Mouse (Mus musculus): ENCODE measurements around the gene Cfap299.
"Not testable (repeated sequence)": the region's sequence is repeated elsewhere in the genome, so short reads cannot be mapped to it uniquely, and the experiment has no call there.

Gene Cfap299

GRCm38 (mm10) chr5:98523783-98524182, 194.7 kb downstream of the Cfap299 start:
- DNase-seq (ENCODE audit: low spot score) = no peak

- DNase-seq (ENCODE audit: low spot score) = no peak
These were observed 212.2 kb downstream of the Cfap299 start for GRCm38 (mm10) chr5:98541333-98541732.

GRCm38 (mm10) chr5:98550285-98550684, 221.2 kb downstream of the Cfap299 start:
- DNase-seq (ENCODE audit: low spot score) = no peak

GRCm38 (mm10) chr5:98550873-98551272, 221.8 kb downstream of the Cfap299 start:
- no peak for DNase-seq (ENCODE audit: low spot score)

- DNase-seq (ENCODE audit: low spot score) = no peak
These were observed 223.3 kb downstream of the Cfap299 start, which contains the start of gene Gm11111 for GRCm38 (mm10) chr5:98552395-98552794. Gm11111 (plus strand) TSS chr5:98552695.

- no peak for DNase-seq (ENCODE audit: low spot score)
These were observed 223.9 kb downstream of the Cfap299 start for GRCm38 (mm10) chr5:98552811-98553601.

GRCm38 (mm10) chr5:98561301-98561700, 232.2 kb downstream of the Cfap299 start:
- no peak for DNase-seq (ENCODE audit: low spot score)

GRCm38 (mm10) chr5:98562806-98563205, 233.7 kb downstream of the Cfap299 start:
- DNase-seq (ENCODE audit: low spot score) = no peak

- DNase-seq (ENCODE audit: low spot score) = no peak
These were observed 234.7 kb downstream of the Cfap299 start for GRCm38 (mm10) chr5:98563801-98564200.

- peak; percentile 3 for DNase-seq (ENCODE audit: low spot score)
These were observed 237.5 kb downstream of the Cfap299 start for GRCm38 (mm10) chr5:98566461-98567193.

- no peak for DNase-seq (ENCODE audit: low spot score)
These were observed 239.4 kb downstream of the Cfap299 start for GRCm38 (mm10) chr5:98568481-98568880.

GRCm38 (mm10) chr5:98569029-98569513, 240.0 kb downstream of the Cfap299 start:
- DNase-seq (ENCODE audit: low spot score) = no peak

GRCm38 (mm10) chr5:98572392-98572791, 243.3 kb downstream of the Cfap299 start:
- no peak for DNase-seq (ENCODE audit: low spot score)

GRCm38 (mm10) chr5:98574711-98575470, 245.8 kb downstream of the Cfap299 start:
- no peak for DNase-seq (ENCODE audit: low spot score)

GRCm38 (mm10) chr5:98575471-98575834, 246.3 kb downstream of the Cfap299 start:
- no peak for DNase-seq (ENCODE audit: low spot score)

GRCm38 (mm10) chr5:98576538-98576937, 247.4 kb downstream of the Cfap299 start:
- not testable (repeated sequence) for DNase-seq (ENCODE audit: low spot score)

- no peak for DNase-seq (ENCODE audit: low spot score)
These were observed 249.3 kb downstream of the Cfap299 start for GRCm38 (mm10) chr5:98578398-98578797.

- no peak for DNase-seq (ENCODE audit: low spot score)
These were observed 251.7 kb downstream of the Cfap299 start for GRCm38 (mm10) chr5:98580811-98581210.

- no peak for DNase-seq (ENCODE audit: low spot score)
These were observed 252.9 kb downstream of the Cfap299 start for GRCm38 (mm10) chr5:98582051-98582450.

GRCm38 (mm10) chr5:98585915-98586314, 256.8 kb downstream of the Cfap299 start:
- no peak for DNase-seq (ENCODE audit: low spot score)

- peak; percentile 4 for DNase-seq (ENCODE audit: low spot score)
These were observed 284.4 kb downstream of the Cfap299 start for GRCm38 (mm10) chr5:98613511-98613910.

- no peak for DNase-seq (ENCODE audit: low spot score)
These were observed 287.8 kb downstream of the Cfap299 start for GRCm38 (mm10) chr5:98616902-98617301.

All from layer of hippocampus, adult 9-10 months (tissue).